Mouse (Mus musculus) liver, adult (tissue): ENCODE data around the gene Pfdn6.
A peak's percentile ranks its signal among the peaks of the same experiment; 100 is the strongest.

Source experiments
- GATA4 ChIP-seq: IDR thresholded peaks from 2 replicates; pipeline ENCODE4 v1.6.1; 2014; ENCODE audit warnings: mild to moderate bottlenecking, low read length; ENCODE audit not compliant: insufficient replicate concordance

The Pfdn6 gene

GRCm38 (mm10) chr17:33940206-33940805, at the start of gene Pfdn6, which contains the start of gene Wdr46:
Gene Pfdn6 (minus strand): TSS chr17:33940343.
Gene Wdr46 (plus strand): TSS chr17:33940660.
- peak; percentile 82; the same call in 1 of the 2 replicates for TF ChIP-seq GATA4

GRCm38 (mm10) chr17:33980181-33981035, 40.3 kb upstream of the Pfdn6 start:
- no peak for TF ChIP-seq GATA4

GRCm38 (mm10) chr17:33979512-33980050, 39.4 kb upstream of the Pfdn6 start:
- TF ChIP-seq GATA4: peak; percentile 97

GRCm38 (mm10) chr17:33978631-33979031, 38.5 kb upstream of the Pfdn6 start:
- peak; percentile 68; the same call in 1 of the 2 replicates for TF ChIP-seq GATA4

- TF ChIP-seq GATA4: no peak
These were observed 37.9 kb upstream of the Pfdn6 start for GRCm38 (mm10) chr17:33977861-33978557.

- TF ChIP-seq GATA4: no peak
These were observed 33.4 kb upstream of the Pfdn6 start for GRCm38 (mm10) chr17:33973572-33973971.

- no peak for TF ChIP-seq GATA4
These were observed 32.5 kb upstream of the Pfdn6 start for GRCm38 (mm10) chr17:33972691-33973090.

GRCm38 (mm10) chr17:33969394-33969793, 29.3 kb upstream of the Pfdn6 start:
- TF ChIP-seq GATA4: no peak

- TF ChIP-seq GATA4: no peak
These were observed 28.8 kb upstream of the Pfdn6 start for GRCm38 (mm10) chr17:33968927-33969326.

GRCm38 (mm10) chr17:33968489-33968888, 28.3 kb upstream of the Pfdn6 start:
- no peak for TF ChIP-seq GATA4

GRCm38 (mm10) chr17:33965846-33966550, 25.9 kb upstream of the Pfdn6 start:
- no peak for TF ChIP-seq GATA4

GRCm38 (mm10) chr17:33965082-33965845, 25.1 kb upstream of the Pfdn6 start:
- no peak for TF ChIP-seq GATA4

GRCm38 (mm10) chr17:33962876-33963275, 22.7 kb upstream of the Pfdn6 start:
- TF ChIP-seq GATA4: no peak

GRCm38 (mm10) chr17:33959948-33960347, 19.8 kb upstream of the Pfdn6 start:
- TF ChIP-seq GATA4: no peak

GRCm38 (mm10) chr17:33959135-33959534, 19.0 kb upstream of the Pfdn6 start:
- TF ChIP-seq GATA4: no peak

GRCm38 (mm10) chr17:33958451-33958850, 18.3 kb upstream of the Pfdn6 start:
- TF ChIP-seq GATA4: no peak
